Mouse (Mus musculus) kidney, adult 2 months (tissue): ENCODE measurements at regions not wholly inside any gene's neighbourhood (a gene's known extent, or its start where the extent isn't known, plus 50 kb on each side); places are given as distances from the start of the nearest gene placed in this dataset.

ENCODE experiments used
- DNase-seq: peaks from one replicate; pipeline ENCODE4 v3.0.0; 2021
- H3K27ac ChIP-seq: fragments of 200-500 bp; 2 replicates; pipeline ENCODE4 v1.5.1; 2012; ENCODE audit warnings: low read depth, low read length, control low read depth, inconsistent platforms; ENCODE audit not compliant: insufficient read depth
- H3K27me3 ChIP-seq: fragments of 200-500 bp; replicated peaks from 2 replicates; pipeline ENCODE4 v1.6.1; 2012; ENCODE audit warnings: mild to moderate bottlenecking, moderate library complexity, low read length, inconsistent platforms; ENCODE audit not compliant: control insufficient read depth, insufficient read depth
- H3K36me3 ChIP-seq: fragments of 200-500 bp; 2 replicates; pipeline ENCODE4 v1.6.1; 2012; ENCODE audit warnings: mild to moderate bottlenecking, moderate library complexity, low read length, inconsistent platforms; ENCODE audit not compliant: control insufficient read depth, insufficient read depth
- H3K4me1 ChIP-seq: fragments of 200-500 bp; 2 replicates; pipeline ENCODE4 v1.6.1; 2011; ENCODE audit warnings: low read length; ENCODE audit not compliant: control insufficient read depth, insufficient read depth
- H3K4me3 ChIP-seq: fragments of 200-500 bp; 2 replicates; pipeline ENCODE4 v1.5.1; 2011; ENCODE audit warnings: mild to moderate bottlenecking, low read depth, low read length, control low read depth; ENCODE audit not compliant: insufficient read depth
- CTCF ChIP-seq: fragments of 200-500 bp; conservative IDR thresholded peaks from 2 replicates; pipeline ENCODE4 v1.5.1; 2011; ENCODE audit warnings: low read depth, mild to moderate bottlenecking, control low read depth, low read length, moderate library complexity, mixed read lengths; ENCODE audit not compliant: insufficient read depth, insufficient read length
- POLR2A ChIP-seq: fragments of 200-500 bp; IDR thresholded peaks from one replicate; pipeline ENCODE4 v1.6.1; 2011; ENCODE audit warnings: low read depth, low read length, control low read depth
- WGBS: fragments of 180-500 bp; shearing (Covaris S2); methylation state at CpG from one replicate; pipeline ENCODE4 v1.1.7; 2018; 5-methylcytosine and 5-hydroxymethylcytosine counted together

DNA sequence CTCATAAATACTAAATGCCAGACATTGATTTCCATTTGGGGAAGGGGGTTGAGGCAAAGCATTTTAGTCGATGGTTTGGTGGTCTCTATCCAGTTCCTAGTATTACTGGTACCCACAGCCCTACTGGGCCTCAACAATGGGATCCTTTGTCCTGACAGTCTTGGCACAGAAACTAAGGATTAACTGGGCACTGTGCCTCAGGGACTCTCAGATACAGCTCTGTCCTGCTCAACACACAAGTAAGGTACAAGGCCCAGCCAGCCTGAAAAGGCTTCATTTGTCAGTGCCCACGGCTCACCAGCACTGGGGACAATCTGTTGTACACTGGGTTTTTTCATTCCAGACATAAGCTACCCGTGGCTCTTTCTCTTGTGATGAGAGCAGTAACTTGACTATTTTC, 686.0 kb downstream of the Nedd1 start:
- no peaks in the 10 kb centered on the region for H3K36me3 ChIP-seq
- H3K4me3 ChIP-seq: no peak overlapping the region
- no peak overlapping the region for H3K27ac ChIP-seq
- H3K4me1 ChIP-seq: no peaks in the 10 kb centered on the region
- DNase-seq: no peak
- H3K27me3 ChIP-seq: no peaks in the 10 kb centered on the region
- no peak for TF ChIP-seq CTCF
- TF ChIP-seq POLR2A: no peak
- WGBS: 72% methylated on average over 3 of the region's 3 CpGs

DNA sequence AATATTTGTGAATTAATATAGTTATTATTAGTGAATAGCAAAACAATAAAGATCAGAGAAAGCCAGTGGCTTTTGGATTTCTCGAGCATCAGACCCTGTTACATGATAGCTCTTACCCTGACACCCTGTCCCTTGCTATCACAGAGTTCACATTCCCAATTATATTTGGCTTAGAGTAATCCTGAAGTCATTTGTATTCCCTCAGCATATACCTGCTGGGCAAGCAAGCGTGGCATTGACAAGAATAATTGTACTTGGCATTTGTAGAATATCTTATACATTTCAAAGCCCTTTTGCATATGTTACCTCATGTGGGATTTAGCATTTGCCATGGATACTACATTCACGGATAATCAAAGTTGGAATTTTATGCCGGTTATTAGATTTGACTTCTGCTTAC, 692.0 kb downstream of the Nedd1 start:
- TF ChIP-seq POLR2A: no peak
- TF ChIP-seq CTCF: no peak
- Histone ChIP-seq H3K27ac (no peak overlapping the region), H3K27me3 (no peaks in the 10 kb centered on the region; the same call in 1 of the 2 replicates), H3K4me3 (no peak overlapping the region), H3K4me1 (no peaks in the 10 kb centered on the region), H3K36me3 (no peaks in the 10 kb centered on the region)
- 84% methylated on average over 4 of the region's 4 CpGs for WGBS
- no peak for DNase-seq

DNA sequence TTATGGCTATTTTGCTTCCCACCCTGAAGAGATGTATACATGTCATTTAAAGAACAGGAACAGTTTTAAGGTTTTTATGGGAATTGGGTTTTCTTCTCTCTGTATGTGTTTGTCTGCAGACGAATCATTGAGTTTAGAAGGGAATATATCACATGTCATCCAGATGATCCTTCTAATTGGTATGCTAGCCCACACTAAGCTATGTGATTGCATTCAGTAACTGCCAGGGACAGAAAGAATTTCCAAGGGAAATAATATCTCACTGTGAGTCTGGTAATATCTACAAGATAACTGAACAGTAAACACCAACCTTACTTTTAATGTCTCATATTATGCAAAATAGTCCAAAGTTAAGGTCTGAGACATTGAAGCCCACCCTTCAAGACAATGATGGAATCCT, 698.0 kb downstream of the Nedd1 start:
- 57% methylated on average over 1 of the region's 1 CpGs for WGBS
- TF ChIP-seq CTCF (no peak), POLR2A (no peak)

DNA sequence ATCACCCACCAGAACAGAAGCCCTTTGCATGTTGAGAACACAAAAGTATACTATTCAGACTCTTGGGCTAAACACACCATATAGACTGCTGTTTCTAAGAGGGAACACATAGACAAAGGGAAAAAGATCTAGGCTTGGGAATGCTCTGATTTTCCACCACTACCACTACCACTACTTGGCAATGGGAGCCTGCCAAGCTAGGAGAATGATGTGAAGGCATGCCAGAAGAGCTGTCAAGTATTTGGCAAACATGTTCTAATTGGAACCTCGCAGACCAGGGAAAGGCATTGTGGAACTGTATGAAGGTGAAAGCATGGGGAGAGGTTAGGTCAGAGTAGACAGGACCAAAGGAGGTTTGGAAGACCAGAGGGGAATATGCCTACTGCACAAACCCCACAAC, 701.2 kb downstream of the Nedd1 start:
- H3K4me3 ChIP-seq: no peak overlapping the region
- WGBS: 67% methylated on average over 1 of the region's 1 CpGs
- TF ChIP-seq POLR2A (no peak), CTCF (no peak)
- no peak for DNase-seq
- H3K36me3 ChIP-seq: no peaks in the 10 kb centered on the region
- no peaks in the 10 kb centered on the region for H3K4me1 ChIP-seq
- H3K27ac ChIP-seq: no peak overlapping the region
- H3K27me3 ChIP-seq: no peaks in the 10 kb centered on the region; the same call in 1 of the 2 replicates

More for the DNA sequence above, 698.0 kb downstream of the Nedd1 start:
- Histone ChIP-seq H3K4me3 (no peak overlapping the region), H3K27ac (no peak overlapping the region), H3K4me1 (no peaks in the 10 kb centered on the region), H3K27me3 (no peaks in the 10 kb centered on the region; the same call in 1 of the 2 replicates), H3K36me3 (no peaks in the 10 kb centered on the region)
- no peak for DNase-seq

DNA sequence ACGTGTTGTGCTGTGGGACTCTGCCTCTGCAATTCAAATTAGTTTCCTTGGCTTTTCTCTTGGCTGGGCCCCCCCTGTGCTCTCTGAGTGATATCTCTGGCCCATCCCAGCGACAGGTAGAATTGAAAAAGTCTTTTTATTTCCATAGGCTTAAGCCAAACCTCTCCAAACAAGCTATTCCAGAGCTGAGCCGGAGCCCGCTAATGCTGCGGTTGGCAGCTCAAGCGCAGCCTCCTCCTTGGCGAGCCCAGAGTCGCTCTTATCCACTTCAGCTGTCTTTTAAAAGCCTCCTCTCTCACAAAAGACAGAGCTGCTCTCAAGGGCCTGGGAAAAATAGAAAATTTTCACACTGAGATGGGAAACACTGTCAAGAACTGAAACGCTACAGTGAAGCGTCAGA, 712.7 kb downstream of the Nedd1 start:
- Histone ChIP-seq H3K4me1 (no peaks in the 10 kb centered on the region), H3K27ac (no peak overlapping the region), H3K27me3 (no peaks in the 10 kb centered on the region), H3K36me3 (no peaks in the 10 kb centered on the region), H3K4me3 (no peak overlapping the region)
- 60% methylated on average over 10 of the region's 10 CpGs for WGBS
- DNase-seq: no peak
- TF ChIP-seq POLR2A: no peak
- no peak for TF ChIP-seq CTCF

DNA sequence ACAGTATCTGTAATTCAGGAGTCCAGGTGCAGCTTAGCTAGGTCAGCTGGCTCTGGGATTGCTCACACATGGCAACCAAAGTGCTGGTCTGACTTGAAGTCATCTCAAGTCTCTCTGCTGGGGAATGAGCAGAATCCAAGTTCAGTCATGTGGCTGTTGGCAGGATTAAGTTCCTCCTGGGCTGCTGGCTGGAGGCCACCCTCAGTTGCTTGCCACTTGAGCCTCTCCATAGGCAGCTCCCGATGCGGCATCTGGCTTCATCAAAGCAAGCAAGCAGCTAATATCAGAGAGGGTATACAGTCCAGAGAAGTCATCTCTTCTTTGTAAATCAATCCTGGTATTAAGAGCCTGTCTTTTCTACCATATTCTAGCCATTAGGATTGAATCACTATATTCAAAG, 714.3 kb downstream of the Nedd1 start:
- 73% methylated on average over 2 of the region's 2 CpGs for WGBS
- H3K4me3 ChIP-seq: no peak overlapping the region
- H3K27ac ChIP-seq: no peak overlapping the region
- H3K4me1 ChIP-seq: no peaks in the 10 kb centered on the region
- DNase-seq: peak; percentile 19
- no peaks in the 10 kb centered on the region for H3K27me3 ChIP-seq
- H3K36me3 ChIP-seq: no peaks in the 10 kb centered on the region
- TF ChIP-seq POLR2A: no peak
- TF ChIP-seq CTCF: no peak

DNA sequence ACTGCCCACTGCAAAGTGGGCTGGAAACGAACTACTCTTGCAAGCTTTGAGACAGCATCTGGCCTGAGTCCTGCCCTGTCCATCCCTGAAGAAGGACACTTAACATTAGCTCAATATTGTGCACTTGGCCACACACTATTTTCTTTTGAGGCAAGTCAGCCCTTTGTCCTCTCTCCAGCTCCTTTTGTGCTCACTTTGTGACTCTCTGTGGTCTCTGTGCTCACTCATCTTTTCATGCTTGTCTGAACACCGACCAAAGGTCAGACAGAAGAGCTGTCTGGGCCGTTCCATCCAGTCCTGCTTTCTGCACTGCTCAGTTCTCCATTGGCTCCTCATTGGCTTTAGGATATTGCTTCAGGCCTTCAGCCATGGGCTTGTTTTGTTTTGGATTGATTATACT, 715.8 kb downstream of the Nedd1 start:
- no peak overlapping the region for H3K27ac ChIP-seq
- no peak for TF ChIP-seq CTCF
- peak; percentile 83 for DNase-seq
- no peaks in the 10 kb centered on the region for H3K4me1 ChIP-seq
- H3K4me3 ChIP-seq: no peak overlapping the region
- no peaks in the 10 kb centered on the region for H3K36me3 ChIP-seq
- 38% methylated on average over 3 of the region's 3 CpGs for whole genome bisulfite sequencing
- no peaks in the 10 kb centered on the region for H3K27me3 ChIP-seq

DNA sequence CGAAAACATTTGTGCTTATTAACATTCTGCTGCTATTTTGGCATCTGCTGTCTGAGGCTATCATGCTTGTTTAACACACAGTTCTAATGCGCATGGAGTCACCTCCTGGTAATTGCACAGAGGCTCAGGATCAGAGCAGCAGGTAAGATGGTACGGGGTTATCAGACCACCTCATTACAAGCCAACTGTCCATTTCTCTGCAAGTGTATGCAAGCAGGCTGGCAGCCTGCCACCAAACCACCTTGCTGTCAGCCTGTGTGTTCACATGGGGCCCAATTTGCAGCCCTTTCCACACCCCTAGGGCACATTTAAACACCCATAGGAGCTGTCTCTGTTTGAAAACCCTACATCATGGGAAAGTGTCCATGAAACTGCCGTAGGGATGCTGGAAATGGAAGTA, 731.2 kb downstream of the Nedd1 start:
- DNase-seq: no peak
- Histone ChIP-seq H3K36me3 (no peaks in the 10 kb centered on the region), H3K4me3 (no peak overlapping the region), H3K4me1 (no peaks in the 10 kb centered on the region), H3K27ac (no peak overlapping the region), H3K27me3 (no peaks in the 10 kb centered on the region; the same call in 1 of the 2 replicates)
- 81% methylated on average over 4 of the region's 4 CpGs for WGBS
- TF ChIP-seq POLR2A (no peak), CTCF (no peak)
